Mouse (Mus musculus): ENCODE measurements around the gene Ankrd13d.

GRCm38 (mm10) chr19:4305491-4306189, 22.7 kb upstream of the Ankrd13d start:
- no peak for TF ChIP-seq CTCF (conservative IDR thresholded peaks at IDR 0.05 in 1 of 2, IDR thresholded peaks at IDR 0.05 in 1 of 2; ENCODE audit: low read depth in 2 of 2, low read length in 2 of 2)
- TF ChIP-seq ZC3H11A (IDR thresholded peaks at IDR 0.05; ENCODE audit: low read depth, low read length), result no peak
